Mouse (Mus musculus): ENCODE data around the gene Plekhg1. TPM values are rescaled to one million over a fixed set of nuclear protein-coding genes. Genes with fewer than 3 reads are reported as not detected.

Plekhg1 gene
- polyA plus RNA-seq, 1 experiment from 2014 or later: 0.99 TPM

DNA sequence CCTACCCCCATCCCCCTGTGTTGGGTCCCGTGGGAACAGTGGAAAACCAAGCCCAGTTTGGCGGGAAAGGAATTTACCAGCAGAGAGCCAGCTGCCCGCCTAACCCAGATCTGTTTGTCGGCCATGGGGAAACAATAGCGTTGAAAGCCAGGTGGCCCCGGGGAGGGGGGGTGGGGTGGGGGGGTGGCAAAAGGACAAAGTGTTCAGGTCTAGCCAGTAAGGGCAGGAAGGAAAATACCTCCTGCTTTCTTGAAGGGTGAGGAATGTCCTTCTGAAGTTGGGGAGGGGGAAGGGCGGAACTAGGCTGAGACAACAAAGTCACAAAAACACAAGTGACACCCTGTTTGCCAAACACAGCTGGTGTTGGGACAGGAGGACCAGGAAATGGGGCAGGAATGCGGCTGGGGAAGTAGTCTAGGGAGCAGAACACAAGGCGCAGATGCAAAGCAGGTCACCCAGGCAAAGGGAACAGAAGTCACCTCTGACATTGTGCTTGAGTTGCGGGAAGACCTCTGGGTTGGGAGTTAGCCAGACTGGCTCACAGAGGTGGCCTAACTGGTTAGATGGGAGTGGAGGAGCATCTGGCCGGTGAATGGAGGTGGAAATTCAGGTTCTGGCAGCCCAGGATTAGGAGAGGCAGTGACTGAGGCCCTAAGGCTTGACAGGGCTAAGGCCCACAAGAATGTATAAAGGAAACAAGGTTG, 201.0 kb downstream of the Plekhg1 start:
- ATAC-seq (ENCODE audit: low read depth) (no peak), DNase-seq (no peak)
- no peaks in the 10 kb centered on the region for H3K27me3 ChIP-seq
- no peaks in the 10 kb centered on the region for H3K4me1 ChIP-seq (replicated peaks)
- H3K4me2 ChIP-seq: no peak overlapping the region
- no peak overlapping the region for H3K9ac ChIP-seq
- no peaks in the 10 kb centered on the region for H3K36me3 ChIP-seq
- H3K9me3 ChIP-seq (replicated peaks): no peaks in the 10 kb centered on the region
- 44% methylated on average over 11 of the region's 11 CpGs for whole genome bisulfite sequencing (ENCODE audit: insufficient replicate concordance)
- H3K4me3 ChIP-seq (replicated peaks): no peak overlapping the region
- no peak overlapping the region for H3K27ac ChIP-seq

DNA sequence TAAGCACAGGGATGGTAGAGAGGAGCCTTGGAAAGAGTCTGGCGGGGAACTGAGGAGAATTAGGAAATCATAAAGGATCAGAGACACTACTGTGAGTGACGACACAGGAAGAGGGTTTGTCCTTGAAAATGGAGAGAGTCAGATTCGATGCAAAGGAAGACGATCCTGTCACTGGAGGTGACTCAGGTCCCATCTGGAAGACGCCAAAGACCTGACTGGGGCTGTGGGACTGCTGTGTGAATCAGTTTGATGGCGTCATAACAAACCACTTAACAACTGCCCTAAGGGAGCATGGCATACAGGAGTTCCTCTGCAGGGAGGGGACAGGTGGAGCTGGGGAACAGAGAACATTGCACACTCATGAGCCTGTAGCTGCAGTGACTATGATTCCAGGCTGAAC, 202.1 kb downstream of the Plekhg1 start:
- no peak overlapping the region for H3K4me2 ChIP-seq
- 45% methylated on average over 6 of the region's 6 CpGs for WGBS (ENCODE audit: insufficient replicate concordance)
- H3K9me3 ChIP-seq (replicated peaks): no peaks in the 10 kb centered on the region
- H3K27ac ChIP-seq: no peak overlapping the region
- no peaks in the 10 kb centered on the region for H3K27me3 ChIP-seq
- ATAC-seq (ENCODE audit: low read depth) (no peak), DNase-seq (no peak)
- H3K4me3 ChIP-seq (replicated peaks): no peak overlapping the region
- H3K36me3 ChIP-seq: no peaks in the 10 kb centered on the region
- H3K9ac ChIP-seq: no peak overlapping the region
- no peaks in the 10 kb centered on the region for H3K4me1 ChIP-seq (replicated peaks)

DNA sequence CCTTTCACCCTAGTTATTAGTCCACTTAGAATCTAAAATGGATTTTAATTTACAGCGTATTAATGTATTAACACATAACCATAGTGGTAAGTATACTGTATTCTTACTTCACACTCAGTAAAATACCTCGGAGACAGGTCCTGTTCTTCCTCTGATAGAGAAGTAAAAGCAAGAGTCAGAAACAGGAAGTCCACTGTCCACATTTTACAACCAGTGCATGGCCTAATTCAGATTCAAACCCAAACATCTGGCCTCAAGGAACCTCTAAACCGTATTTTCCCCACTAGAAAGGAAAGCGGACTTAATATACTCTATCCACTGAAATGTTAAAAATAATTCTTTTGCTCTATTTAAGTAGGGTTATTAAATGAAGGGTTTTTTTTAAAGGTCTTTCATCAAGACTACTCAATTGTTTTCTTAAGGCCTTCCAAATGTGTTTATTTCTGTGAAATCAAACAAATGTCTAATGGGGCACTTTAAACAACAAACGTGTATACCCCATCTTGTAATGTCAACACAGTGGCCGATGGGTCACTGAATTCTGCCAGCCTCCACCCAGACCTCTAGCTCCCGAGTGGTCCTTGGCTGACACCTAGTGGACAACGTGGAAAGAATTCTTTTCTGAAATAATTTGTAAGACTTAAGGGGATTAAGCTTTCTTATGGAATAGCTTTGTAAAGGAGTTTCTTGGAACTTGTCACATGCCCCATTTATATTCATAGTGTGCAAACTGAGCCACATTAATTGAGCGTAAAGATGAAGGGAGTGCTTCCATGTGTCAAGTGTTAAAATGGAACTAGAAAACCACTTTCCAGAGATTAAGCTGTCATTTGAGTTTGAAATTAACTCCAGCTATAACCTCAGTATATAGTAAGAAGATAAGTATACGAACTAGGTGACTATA, 203.6 kb downstream of the Plekhg1 start:
- H3K9ac ChIP-seq: no peak overlapping the region
- no peaks in the 10 kb centered on the region for H3K36me3 ChIP-seq
- 25% methylated on average over 10 of the region's 10 CpGs for WGBS (ENCODE audit: insufficient replicate concordance)
- no peak for ATAC-seq (ENCODE audit: low read depth)
- no peaks in the 10 kb centered on the region for H3K9me3 ChIP-seq (replicated peaks)
- no peaks in the 10 kb centered on the region for H3K4me1 ChIP-seq (replicated peaks)
- H3K27me3 ChIP-seq: no peaks in the 10 kb centered on the region
- H3K4me3 ChIP-seq (replicated peaks): no peak overlapping the region
- no peak overlapping the region for H3K27ac ChIP-seq
- H3K4me2 ChIP-seq: no peak overlapping the region
- peak; percentile 14 for DNase-seq

DNA sequence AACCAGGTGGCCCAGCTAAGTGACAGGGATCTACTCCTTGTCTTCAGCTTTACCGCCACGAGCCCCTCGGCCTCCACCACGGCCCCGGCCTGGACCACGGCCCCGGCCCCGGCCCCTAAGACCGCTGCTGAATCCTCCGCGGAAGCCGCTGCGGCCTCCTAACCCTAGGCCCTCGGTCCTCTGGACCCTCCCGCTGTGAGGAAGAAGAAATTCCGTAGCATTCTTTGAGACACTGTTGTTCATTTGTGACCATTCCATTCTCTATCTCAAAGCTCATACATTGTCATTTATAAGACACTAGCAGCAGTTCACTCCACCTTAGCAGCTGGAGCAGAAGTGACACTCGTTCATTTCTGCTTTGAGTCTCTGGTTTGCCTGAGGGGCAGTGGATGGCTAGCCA, 206.7 kb downstream of the Plekhg1 start:
- Histone ChIP-seq H3K9me3 (replicated peaks) (no peaks in the 10 kb centered on the region), H3K9ac (no peak overlapping the region), H3K27me3 (no peaks in the 10 kb centered on the region), H3K4me1 (replicated peaks) (no peaks in the 10 kb centered on the region), H3K27ac (no peak overlapping the region), H3K36me3 (no peaks in the 10 kb centered on the region), H3K4me3 (replicated peaks) (no peak overlapping the region), H3K4me2 (no peak overlapping the region)
- no peak for DNase-seq
- ATAC-seq (ENCODE audit: low read depth): no peak
- WGBS (ENCODE audit: insufficient replicate concordance): 78% methylated on average over 17 of the region's 17 CpGs

- DNase-seq: no peak
- Histone ChIP-seq H3K36me3 (no peaks in the 10 kb centered on the region), H3K4me2 (no peak overlapping the region), H3K4me3 (replicated peaks) (no peak overlapping the region), H3K27ac (no peak overlapping the region), H3K4me1 (replicated peaks) (no peaks in the 10 kb centered on the region), H3K27me3 (no peaks in the 10 kb centered on the region), H3K9me3 (replicated peaks) (no peaks in the 10 kb centered on the region), H3K9ac (no peak overlapping the region)
- ATAC-seq (ENCODE audit: low read depth): no peak
- WGBS (ENCODE audit: insufficient replicate concordance): 78% methylated on average over 7 of the region's 7 CpGs
These were observed 207.2 kb downstream of the Plekhg1 start for GRCm38 (mm10) chr10:3947346-3947745.

GRCm38 (mm10) chr10:3949306-3949705, 209.1 kb downstream of the Plekhg1 start:
- H3K4me3 ChIP-seq (replicated peaks): no peak overlapping the region
- no peaks in the 10 kb centered on the region for H3K4me1 ChIP-seq (replicated peaks)
- H3K9me3 ChIP-seq (replicated peaks): no peaks in the 10 kb centered on the region
- no peaks in the 10 kb centered on the region for H3K27me3 ChIP-seq
- WGBS (ENCODE audit: insufficient replicate concordance): 65% methylated on average over 6 of the region's 6 CpGs
- H3K36me3 ChIP-seq: no peaks in the 10 kb centered on the region
- H3K9ac ChIP-seq: no peak overlapping the region
- H3K27ac ChIP-seq: no peak overlapping the region
- no peak overlapping the region for H3K4me2 ChIP-seq
- no peak for ATAC-seq (ENCODE audit: low read depth)
- no peak for DNase-seq

DNA sequence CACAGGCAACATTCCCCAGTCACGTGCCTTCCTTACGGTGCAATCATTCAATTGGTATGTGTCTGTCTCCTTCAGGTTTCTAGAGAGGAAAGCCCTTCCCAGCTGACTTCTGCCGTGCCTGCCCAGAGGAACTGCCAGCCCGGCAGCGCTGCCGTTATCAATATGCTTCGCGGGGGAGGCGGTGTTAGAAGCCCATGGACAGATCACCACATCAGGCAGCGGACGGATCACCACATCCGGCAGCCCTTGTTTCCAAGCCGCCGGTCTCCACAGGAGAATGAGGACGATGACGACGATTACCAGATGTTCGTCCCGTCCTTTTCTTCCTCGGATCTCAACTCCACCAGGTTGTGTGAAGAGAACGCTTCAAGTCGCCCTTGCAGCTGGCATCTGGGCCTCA, 216.3 kb downstream of the Plekhg1 start:
- DNase-seq: no peak
- H3K9ac ChIP-seq: no peak overlapping the region
- no peaks in the 10 kb centered on the region for H3K9me3 ChIP-seq (replicated peaks)
- ATAC-seq (ENCODE audit: low read depth): no peak
- 77% methylated on average over 22 of the region's 22 CpGs for WGBS (ENCODE audit: insufficient replicate concordance)
- H3K4me1 ChIP-seq (replicated peaks): no peaks in the 10 kb centered on the region
- no peak overlapping the region for H3K27ac ChIP-seq
- no peaks in the 10 kb centered on the region for H3K36me3 ChIP-seq
- no peak overlapping the region for H3K4me3 ChIP-seq (replicated peaks)
- no peak overlapping the region for H3K4me2 ChIP-seq
- H3K27me3 ChIP-seq: 0 out of 2 replicates have a peak, but pooled peaks cover 2% of the 10 kb centered on the region

GRCm38 (mm10) chr10:3958591-3958990, 218.4 kb downstream of the Plekhg1 start:
- no peaks in the 10 kb centered on the region for H3K9me3 ChIP-seq (replicated peaks)
- no peak overlapping the region for H3K27ac ChIP-seq
- 50% methylated on average over 5 of the region's 5 CpGs for WGBS (ENCODE audit: insufficient replicate concordance)
- DNase-seq (no peak), ATAC-seq (ENCODE audit: low read depth) (no peak)
- H3K4me1 ChIP-seq (replicated peaks): no peaks in the 10 kb centered on the region
- no peak overlapping the region for H3K9ac ChIP-seq
- H3K27me3 ChIP-seq: 0 out of 2 replicates have a peak, but pooled peaks cover 2% of the 10 kb centered on the region
- H3K4me3 ChIP-seq (replicated peaks): no peak overlapping the region
- H3K4me2 ChIP-seq: no peak overlapping the region
- H3K36me3 ChIP-seq: no peaks in the 10 kb centered on the region

DNA sequence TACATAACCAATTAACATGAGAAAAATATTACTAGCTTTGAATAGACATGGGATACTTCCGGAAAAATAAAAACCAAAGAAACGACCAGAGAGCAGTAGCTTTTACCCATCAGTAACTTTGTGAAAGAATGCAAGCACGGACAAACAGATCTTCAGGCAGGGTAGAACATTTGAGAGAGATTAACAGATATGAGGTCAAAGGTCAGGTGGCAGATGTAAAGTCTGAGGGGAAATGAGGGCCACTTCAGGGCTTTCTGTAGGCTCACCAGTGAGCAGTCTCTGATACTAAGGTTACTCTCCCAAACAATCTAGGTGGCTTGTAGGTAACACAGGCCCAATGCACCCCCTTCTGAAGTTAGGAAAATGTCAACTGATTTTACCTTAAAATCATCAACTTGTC, 228.9 kb downstream of the Plekhg1 start:
- H3K36me3 ChIP-seq: no peaks in the 10 kb centered on the region
- no peak overlapping the region for H3K9ac ChIP-seq
- no peak for ATAC-seq (ENCODE audit: low read depth)
- 52% methylated on average over 3 of the region's 3 CpGs for WGBS (ENCODE audit: insufficient replicate concordance)
- DNase-seq: no peak
- no peaks in the 10 kb centered on the region for H3K27me3 ChIP-seq
- peaks cover 21% of the 10 kb centered on the region for H3K4me1 ChIP-seq (replicated peaks)
- no peak overlapping the region for H3K27ac ChIP-seq
- no peak overlapping the region for H3K4me2 ChIP-seq
- H3K9me3 ChIP-seq (replicated peaks): no peaks in the 10 kb centered on the region
- no peak overlapping the region for H3K4me3 ChIP-seq (replicated peaks)

- Histone ChIP-seq H3K27me3 (no peaks in the 10 kb centered on the region), H3K4me2 (peak overlapping the region; percentile 98), H3K4me1 (replicated peaks) (peaks cover 50% of the 10 kb centered on the region), H3K9me3 (replicated peaks) (no peaks in the 10 kb centered on the region), H3K36me3 (peaks cover 7% of the 10 kb centered on the region), H3K27ac (peak overlapping the region; percentile 94; the same call in 1 of the 2 replicates), H3K9ac (peak overlapping the region; percentile 95), H3K4me3 (replicated peaks) (peak overlapping the region; percentile 87)
- 55% methylated on average over 9 of the region's 9 CpGs for WGBS (ENCODE audit: insufficient replicate concordance)
- no peak for DNase-seq
- ATAC-seq (ENCODE audit: low read depth): no peak
These were observed 232.1 kb downstream of the Plekhg1 start for GRCm38 (mm10) chr10:3972237-3972636.

GRCm38 (mm10) chr10:3972981-3973588, 232.9 kb downstream of the Plekhg1 start, which contains the start of gene Mthfd1l:
Gene Mthfd1l (plus strand): TSS chr10:3973118.
- peak within 1 kb of the TSS; percentile 98 for H3K4me2 ChIP-seq
- no peaks in the 10 kb centered on the region for H3K27me3 ChIP-seq
- ATAC-seq (ENCODE audit: low read depth) (peak; percentile 78), DNase-seq (peak; percentile 88)
- WGBS (ENCODE audit: insufficient replicate concordance): 0% methylated on average over 38 of the region's 40 CpGs
- H3K4me3 ChIP-seq (replicated peaks): peak within 1 kb of the TSS; percentile 87
- H3K4me1 ChIP-seq (replicated peaks): peaks cover 58% of the 10 kb centered on the region
- no peaks in the 10 kb centered on the region for H3K9me3 ChIP-seq (replicated peaks)
- peak within 1 kb of the TSS; percentile 94 for H3K27ac ChIP-seq
- peaks cover 16% of the 10 kb centered on the region for H3K36me3 ChIP-seq
- H3K9ac ChIP-seq: peak within 1 kb of the TSS; percentile 95
